Mouse (Mus musculus) embryo, embryonic 11 days (tissue): ENCODE data around the gene Gimap4.
"Not testable (repeated sequence)": the region's sequence is repeated elsewhere in the genome, so short reads cannot be mapped to it uniquely, and the experiment has no call there.

Experiments used
- DNase-seq: peaks from one replicate; pipeline ENCODE4 v3.0.0-alpha.2; 2015

Gimap4 gene

DNA sequence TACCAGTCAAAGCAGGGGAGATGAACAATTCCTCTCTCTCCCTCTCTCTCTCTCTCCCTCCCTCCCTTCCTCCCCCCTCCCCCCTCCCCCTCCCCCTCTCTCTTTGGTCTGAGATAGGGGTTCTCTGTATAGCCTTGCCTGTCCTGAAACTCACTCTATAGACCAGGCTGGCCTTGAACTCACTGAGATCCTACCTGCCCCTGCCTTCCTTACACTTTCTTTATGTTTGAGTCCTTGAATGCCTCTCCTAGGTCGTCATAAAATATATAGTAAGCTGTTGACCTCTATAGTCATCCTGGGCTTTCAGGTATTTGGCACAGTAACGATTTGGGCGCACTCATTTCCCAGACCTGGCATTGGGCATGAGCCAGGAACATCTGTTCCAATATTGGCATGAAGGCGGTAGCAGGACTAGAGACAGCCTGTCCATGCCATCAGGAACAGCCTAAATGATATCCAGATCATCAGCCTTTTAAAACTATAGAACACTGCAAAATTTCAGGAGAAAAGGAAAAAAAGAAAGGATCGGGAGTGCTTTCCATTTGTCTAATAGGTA is 7.4 kb upstream of the Gimap4 start:
- DNase-seq = no peak

DNA sequence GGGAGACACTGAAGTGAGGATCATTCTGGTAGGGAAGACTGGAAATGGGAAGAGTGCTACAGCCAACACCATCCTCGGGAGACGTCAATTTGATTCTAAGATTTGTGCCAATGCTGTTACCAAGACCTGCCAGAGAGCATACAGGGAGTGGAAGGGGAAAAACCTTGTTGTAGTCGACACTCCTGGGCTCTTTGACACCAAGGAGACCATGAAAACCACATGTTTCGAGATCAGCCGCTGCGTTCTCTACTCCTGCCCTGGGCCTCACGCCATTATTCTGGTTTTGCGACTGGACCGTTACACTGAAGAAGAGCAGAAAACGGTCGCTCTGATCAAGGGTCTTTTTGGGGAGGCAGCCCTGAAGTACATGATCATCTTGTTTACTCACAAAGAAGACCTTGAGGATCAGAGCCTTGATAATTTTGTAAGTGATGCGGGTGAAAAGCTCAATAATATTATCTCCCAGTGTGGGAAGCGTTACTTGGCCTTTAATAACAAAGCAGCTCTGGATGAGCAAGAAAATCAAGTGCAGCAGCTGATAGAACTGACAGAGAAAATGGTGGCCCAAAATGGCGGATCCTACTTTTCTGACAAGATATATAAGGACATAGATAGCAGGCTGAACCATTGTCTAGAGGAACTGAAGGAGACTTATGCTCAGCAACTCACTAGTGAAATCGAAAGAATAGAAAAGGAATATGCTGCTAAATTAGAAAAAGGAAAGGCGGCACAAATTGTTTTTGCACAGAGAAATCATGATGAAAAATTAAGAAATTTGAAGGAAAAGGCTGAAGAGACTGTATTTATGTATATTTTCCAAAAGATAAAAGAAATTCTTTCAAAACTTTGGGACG is 6.6 kb upstream of the Gimap4 start:
- no peak for DNase-seq

DNA sequence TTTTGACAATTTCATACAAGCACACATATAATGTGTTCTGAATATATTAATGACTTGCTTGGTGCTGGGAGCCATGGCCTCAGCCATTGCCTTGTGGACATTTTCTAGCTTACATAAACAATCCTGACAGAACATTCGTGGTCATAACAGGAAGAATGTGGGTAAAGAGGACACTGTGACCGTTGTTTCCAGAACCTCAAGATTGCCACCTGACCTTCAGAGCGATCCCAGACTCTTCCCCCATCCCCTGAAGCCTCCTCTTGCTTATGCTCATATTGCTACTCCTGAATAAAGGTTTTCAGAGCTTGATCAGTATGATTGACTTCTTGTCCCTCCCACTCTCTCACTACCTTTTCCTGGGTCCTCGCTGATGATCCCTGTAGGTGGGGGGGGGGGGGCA is 6.0 kb upstream of the Gimap4 start:
- no peak for DNase-seq

DNA sequence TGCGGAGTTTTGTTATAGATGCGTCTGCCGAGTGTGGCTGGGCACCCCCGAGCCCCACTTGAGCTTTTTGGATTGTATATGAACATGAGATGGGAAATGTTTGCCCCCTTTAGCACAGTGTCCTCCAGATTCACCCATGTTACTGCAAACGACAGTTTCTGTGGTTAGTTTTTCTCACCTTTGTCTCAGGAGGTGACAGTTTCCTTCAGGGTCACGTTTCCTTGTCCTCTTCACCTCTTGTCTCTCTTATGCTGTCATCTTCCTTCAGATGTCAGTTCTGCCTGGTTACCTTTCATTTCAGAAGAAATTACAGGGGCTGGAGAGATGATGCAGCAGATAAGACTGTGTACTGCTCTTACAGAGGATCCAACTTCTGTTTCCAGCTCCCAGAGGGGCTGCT is 4.6 kb upstream of the Gimap4 start:
- no peak for DNase-seq

DNA sequence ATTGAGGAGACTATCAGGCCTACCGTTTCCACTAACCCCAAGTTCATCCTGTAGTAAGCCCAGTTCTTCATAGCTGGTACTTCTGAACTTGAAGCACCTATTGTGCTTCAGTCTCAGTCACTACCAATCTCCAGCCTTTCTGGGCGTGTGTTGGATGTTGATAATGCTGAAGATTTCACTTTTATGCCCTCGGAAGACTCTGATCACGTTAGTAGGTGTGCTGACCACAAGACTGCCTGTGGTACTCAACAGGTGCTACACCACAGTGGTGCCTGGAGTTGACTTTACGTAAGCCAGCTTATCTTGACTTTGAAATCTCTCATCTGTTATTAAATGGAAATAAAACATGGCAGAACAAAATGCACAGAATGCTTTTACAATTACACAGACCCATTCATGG is 3.9 kb upstream of the Gimap4 start:
- DNase-seq = no peak

DNA sequence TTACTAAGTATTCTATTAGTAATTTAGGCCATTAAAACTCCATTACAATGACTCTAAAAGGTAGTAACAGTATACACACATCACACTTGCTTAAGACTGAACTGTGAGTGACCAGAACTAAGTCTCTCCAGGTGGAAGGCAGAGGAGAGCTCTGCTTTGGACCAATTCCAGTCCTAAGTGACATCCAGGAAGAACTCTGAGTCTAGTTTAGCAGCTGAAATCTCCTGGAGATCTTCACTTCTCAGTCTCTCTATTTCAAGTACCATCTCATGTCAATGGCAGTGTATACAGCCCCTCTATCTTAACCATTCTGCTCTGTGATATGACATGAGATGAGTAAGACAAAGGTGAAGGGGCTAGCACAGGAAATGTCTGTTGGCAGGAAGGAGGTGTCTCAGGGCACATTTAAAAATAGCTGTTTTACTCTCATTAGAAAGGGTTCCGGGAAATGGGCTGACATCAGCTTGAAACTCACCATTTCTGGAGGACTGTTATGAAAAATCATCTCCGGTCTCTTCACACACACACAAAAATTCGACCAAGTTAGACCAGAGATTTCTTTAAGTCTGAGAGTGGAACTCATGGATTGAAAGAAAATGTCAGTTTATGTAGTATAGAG is 2.8 kb upstream of the Gimap4 start:
- no peak for DNase-seq

DNA sequence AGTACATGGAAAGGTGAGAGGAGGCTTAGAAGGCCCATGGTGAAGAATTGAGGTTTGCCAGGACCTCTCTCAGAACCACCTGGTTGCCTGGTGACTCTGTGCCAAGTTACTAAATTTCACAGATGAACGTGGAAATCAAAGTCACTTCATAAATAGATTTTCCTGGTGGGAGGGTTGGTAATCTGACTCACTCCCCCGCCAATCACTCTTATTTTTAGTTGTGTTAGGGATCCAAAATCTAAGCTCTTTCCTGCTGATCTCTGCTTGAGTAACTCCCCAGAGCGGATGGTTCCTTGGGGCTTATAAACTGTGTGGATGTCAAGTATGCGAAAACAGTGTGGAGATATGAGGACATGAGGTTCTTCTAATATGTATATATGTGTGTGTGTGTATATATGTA is 2.1 kb upstream of the Gimap4 start:
- no peak for DNase-seq

DNA sequence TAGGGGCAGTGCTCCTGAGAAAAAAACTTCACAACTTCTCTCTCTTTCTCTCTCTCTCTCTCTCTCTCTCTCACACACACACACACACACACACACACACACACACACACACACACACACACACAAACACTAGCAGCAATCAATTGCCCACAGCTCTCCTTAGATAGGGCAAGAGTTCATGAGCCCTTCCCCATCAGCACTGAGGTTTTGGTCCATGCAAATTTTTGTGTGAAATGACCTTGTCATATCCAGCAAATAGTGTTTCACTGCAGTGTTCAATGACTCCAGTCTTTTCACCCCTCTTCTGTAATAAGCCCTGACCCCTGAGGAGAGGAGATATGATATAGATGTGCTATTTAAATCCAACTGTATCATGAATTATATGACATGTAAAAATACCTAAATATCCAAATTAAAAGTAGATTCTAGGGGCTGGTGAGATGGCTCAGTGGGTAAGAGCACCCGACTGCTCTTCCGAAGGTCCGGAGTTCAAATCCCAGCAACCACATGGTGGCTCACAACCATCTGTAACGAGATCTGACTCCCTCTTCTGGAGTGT is 1.0 kb upstream of the Gimap4 start:
- DNase-seq = not testable (repeated sequence)

DNA sequence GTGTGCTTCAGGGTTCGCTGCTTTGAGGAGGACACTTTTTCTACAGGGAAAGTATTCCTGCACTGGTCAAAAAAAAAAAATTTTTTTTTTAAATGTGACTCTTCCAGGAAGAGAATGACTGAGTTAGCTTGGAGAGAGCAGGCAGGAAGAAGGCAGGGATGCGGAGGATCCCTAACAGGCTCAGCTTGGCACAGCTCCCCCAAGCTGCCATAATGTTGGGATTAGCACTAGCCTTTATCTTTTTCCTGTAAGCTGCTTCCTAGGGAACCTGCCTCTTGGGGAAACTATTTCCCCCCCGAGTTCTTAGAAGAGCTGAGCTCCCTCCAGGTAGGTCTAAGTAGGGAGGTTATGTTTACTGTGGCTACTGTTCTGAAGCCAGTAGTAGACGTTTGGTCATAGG is 457 bp downstream of the Gimap4 start:
- no peak for DNase-seq

DNA sequence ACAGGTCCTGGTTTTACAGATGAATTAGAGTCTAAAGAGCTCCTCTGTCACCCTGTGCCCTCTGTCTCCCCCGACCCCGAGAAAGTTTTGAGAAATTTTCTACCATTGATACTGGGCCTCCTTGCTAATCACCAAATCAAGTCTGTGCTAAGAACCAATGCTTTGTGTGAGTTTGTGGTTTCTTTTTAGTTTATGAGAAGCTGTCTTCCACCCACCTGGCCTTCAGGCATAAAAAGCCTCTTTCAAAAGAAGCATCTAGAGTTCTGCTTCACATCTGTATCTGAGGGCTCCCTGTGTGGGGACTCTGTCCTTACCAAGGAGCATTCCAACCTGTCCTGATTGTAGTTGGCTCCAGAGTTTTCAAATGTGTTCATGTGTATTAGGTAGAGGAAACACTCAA is 902 bp downstream of the Gimap4 start:
- DNase-seq = no peak

DNA sequence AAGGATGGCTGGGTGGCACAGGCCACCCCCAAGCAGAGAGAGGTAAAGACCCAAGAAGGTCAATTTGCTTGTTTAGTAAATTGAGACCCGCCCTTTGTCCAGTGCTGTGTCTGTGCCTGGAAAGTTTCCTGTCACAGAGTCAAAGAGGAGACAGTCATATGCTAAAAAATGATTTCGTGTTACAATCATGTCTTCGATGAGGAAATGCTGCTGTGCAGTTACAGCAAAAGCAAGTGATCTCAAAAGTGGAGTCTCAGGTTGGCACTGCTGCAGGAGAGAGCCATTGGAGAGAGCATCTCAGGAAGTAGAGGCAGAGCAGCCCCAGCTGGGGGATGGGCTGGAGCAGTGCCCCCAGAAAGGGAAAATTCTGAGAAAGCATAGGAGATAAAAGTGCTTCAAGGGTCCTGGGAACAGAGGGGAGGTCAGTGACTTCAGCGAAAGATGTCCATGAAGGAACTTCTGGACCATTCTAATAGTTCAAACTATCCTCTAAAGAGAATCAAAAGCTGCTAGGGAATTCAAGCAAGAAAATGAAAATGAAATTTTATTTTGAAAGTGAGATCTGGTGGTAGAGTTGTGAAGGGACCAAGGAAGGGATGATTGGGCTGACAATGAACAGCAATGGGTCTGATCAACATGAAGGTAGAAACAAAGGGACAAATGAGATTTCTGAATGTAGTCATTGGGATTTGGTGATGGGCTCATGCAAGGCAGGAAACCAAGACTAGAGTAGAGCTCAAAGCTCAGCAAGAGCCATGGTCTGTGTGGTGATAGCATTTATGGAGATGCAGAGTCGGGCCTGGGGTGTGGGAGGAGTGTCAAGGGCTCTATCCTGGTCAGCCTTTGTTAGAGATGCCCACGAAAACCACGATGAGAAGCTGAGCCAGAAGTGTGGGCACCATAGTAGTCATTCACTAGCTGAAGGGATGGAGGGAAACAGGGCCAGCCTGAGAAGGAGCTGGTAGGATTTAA is 1.6 kb downstream of the Gimap4 start:
- DNase-seq = no peak

DNA sequence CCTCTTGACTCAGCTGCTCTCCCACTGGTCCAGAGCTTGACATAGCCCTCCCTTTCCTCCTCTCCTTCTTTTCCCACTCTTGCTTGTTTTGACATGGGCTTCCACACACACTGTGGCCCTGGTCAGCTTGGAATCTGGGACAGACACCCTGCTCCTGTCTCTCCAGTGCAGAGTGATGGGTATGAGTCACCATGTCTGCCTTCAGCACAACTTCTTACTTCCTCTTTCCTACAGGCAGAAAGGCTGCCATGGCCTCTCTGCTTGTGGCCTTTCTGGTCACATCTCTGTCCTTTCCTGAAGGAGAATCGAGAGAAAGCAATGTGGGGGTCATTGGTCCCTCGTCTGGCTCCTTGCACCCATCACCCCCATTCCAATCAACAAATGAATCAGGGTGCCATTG is 2.7 kb downstream of the Gimap4 start:
- DNase-seq = no peak

DNA sequence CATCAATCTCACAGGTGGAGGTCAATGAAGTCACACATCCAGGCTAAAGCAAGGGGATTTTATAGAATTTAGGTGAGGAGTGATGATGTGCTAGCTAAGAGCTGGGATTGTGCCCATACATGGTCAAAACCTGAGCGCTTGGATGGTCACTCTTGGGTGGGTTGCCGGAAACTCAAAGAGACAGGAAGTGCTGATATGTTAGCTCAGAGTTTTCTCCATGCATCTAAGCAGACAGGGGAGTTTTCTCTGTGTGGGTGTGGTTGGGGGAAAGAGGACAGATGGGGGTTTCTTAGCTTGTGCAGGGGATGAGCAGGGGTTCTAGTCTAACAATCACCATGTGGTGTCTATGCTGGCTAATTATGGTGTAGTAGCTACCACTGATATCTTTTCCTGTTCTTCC is 5.0 kb downstream of the Gimap4 start:
- no peak for DNase-seq

DNA sequence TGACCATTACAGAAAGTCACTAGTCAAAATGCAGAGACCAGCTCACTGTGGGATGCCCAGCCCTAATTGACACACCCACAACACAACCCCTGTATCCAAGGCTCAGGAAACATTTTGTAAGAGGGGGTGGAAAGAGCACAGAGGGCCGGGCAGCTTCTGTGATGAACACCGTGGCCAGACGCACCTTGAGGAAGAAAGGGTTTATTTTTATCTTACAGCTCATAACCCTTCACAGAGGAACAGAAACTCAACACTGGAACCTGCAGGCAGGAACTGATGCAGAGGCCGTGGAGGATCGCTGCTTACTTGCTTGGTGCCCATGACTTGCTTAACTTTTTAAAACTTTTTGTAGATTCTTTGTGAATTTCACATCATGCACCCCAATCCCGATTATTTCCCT is 8.6 kb downstream of the Gimap4 start:
- no peak for DNase-seq

DNA sequence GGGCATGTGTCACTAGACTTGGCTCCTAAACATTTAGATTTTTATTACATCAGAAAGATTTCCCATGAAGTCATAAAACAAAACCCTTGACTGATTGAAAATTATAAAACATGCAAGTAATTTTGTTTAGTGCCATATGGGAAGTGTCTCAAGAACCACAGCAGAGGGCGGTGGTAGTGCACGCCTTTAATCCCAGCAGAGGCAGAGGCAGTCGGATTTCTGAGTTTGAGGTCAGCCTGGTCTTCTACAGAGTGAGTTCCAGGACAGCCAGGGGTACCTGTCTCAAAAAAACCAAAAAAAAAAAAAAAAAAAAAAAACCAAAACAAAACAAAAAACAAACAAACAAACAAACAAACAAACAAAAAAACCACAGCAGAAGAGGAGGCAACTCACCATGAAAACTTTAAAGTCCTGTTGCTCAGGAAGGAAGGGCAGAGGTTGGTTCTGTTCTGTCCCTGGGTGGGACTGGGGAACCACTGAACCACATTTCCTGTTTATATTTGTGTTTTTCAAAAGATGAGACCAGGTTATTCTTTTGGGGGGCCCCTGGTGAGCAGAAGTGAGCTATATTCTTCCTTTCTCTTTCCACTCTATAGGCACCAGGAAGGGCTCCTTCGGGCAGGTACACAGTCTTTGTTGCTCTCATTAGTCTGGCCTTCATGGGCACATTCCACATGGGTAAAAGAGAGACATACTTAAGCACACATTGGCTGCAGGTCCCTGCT is 12.6 kb downstream of the Gimap4 start:
- DNase-seq = no peak

DNA sequence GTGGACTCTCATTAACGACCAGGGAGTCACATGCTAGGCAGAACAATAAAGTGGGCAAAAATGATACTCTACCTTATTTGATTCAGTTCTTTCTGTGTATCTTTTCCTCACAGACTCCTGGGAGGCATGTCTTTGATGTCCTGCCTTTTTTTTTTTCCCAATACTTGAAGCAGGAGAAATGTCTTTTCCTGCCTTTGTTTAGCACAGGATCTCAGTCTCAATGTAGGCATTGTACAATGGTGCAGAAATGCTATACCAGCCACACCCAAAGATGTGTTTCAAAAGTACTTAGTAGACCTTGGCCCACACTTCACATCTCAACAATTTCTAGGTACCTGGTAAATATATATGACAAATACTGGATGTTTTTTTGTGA is 13.2 kb downstream of the Gimap4 start:
- DNase-seq = no peak

DNA sequence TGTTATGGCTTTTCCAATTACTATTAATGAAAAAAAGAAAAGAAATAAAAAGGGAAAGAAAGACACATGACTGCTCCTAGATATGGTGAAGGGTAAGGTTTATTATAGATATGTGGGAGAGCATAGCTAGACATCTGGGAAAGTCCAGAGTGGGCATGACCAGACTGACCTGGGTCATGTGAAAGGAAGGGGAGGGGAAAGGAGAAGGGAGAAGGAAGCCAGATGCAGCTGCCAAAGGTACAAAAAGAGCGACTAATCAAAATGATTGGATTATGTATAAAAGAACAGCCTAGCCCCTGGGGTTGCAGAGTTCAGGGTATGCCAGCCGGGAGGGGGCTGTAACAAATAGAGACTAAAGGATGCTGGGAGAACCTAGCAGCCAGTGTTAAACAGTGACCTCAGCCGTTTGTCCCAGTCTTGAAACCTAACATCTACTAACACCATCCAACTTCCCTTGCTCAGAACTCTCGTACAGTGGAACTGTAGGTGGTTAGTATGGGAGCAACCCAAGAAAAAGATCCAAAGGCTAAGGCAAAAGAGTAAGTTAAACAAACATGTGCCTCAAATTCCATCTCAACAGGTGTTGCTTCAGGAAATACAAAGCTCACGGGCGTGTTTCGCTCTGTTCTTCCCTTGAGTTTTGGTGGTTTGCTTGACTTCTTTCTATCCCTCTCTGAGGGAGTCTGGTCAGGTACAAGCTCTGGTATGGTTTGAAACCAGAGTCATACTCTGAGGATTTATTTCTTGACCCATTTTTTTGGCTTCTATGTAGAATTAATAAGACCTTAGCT is 13.9 kb downstream of the Gimap4 start:
- DNase-seq = no peak

DNA sequence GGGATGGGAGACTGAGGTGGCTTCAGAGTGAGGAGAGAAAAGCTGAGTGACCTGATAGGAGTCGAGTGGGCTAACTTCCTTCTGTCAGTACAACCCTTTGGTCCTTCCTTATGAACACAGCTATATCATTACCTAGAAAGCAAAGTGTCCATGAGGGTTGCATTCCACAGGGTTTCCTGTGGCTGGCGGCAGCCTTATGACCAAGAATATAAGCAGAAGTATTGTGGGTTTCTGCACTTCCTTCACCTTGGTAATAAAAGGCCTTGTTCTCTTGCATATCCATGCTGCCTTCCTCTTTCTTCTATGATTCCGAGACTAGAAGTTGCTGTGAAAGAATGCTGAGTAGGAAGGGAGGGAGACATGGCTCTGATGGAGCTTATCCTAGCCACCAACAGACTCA is 14.5 kb downstream of the Gimap4 start:
- DNase-seq = no peak

DNA sequence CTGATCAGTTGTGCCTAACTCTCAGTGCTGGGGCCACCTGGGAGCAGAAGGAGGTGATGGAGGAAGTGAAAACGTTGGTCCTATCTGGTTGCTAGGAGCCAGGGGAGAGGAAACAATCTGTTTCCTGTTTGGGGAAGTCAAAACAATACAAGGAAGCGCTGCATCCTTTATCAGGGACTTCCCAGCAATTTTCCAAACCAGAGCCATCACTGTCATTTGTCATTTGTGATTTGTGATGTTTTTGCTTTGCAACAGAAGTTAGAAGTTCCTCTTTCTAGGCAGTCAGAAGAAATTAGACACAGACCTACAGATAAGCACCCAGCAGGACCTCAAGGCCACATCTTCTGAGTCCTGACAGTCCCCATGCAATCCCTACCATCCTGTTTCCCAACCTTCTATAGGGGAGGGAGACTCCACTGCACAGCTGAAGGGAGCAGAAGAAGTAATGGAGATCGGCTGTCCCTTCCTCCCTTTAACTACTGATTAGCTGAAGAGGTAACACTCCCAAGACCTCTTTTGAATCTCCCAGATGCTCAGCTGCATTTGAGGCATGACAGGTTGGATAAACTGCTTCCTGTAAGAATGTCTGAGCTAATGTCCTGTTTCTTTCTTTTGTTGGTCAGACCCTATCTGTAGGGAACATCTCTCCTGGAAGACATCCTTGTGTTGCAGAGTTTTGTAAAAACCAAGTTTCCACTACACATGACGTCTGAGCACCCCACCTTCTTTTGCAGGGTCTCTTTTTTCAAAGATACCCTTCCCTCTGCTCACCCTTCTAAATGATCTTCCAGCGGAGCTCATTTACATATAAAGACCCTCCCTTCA is 16.1 kb downstream of the Gimap4 start:
- DNase-seq = peak; percentile 10

DNA sequence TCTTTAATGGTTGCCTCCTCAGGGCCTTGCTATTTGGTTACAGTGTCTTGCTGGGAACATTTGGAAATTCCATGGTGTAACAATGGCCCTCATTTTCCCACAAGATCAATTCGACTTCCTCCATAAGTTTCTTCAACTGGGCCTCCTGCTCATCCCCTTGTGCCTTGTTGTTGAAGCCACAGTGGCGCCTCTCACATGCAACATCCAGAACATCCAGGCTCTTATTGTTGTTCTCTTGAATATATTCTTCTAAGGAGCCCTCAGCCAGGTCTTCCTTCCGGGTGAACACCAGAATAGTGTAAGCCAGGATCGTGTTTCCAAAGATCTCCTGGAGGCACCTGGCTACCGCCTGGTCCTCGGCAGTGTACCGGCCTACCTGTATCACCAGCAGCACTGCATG is 17.8 kb downstream of the Gimap4 start:
- DNase-seq = no peak

DNA sequence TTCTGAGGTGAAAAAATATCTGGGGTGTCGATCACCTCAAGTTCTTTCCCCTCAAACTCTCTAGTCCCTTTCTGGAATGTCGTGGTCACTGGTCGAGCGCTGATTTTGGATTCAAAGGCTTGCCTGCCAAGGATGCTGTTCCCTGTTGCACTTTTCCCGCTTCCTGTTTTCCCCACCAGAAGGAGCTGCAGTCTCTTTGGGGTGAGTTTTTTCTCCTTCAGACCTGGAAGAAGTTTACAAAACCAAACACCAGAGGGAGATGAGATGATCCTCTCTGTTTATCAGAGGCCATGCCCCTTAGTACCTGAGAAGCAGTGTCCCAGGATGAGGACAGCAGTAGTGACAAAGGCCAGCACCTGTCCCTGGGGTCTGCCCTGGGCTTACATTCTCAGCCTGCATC is 18.3 kb downstream of the Gimap4 start:
- no peak for DNase-seq
